Mouse (Mus musculus) left cerebral cortex, postnatal 4 days (tissue): Measurements from ENCODE around the gene Vps37b. TPM values are rescaled to one million over a fixed set of nuclear protein-coding genes. Genes with fewer than 3 reads are reported as not detected.
"Not testable (repeated sequence)": the region's sequence is repeated elsewhere in the genome, so short reads cannot be mapped to it uniquely, and the experiment has no call there.

Experiments
- DNase-seq: peaks from one replicate; pipeline ENCODE4 v3.0.0-alpha.2; 2022
- intact Hi-C: fragments of 180-260 bp; cut with DNase I; formaldehyde crosslinking; loops from one replicate; pipeline ENCODE4 v1.15.1; 2025
- total RNA-seq, 2 experiments: library from RNA; stranded (reverse); gene quantifications; 2 replicates each; pipeline ENCODE4 v1.2.3; 2021

Gene Vps37b
- 10 to 100 TPM; 46.2 to 49.9 TPM for total RNA-seq

- intact Hi-C loops, result no loop called here
- peak; percentile 95 for DNase-seq
These were observed at the start of gene Vps37b for GRCm38 (mm10) chr5:124032001-124032508. Gene Vps37b, minus strand, starts transcription at chr5:124032270.

DNA sequence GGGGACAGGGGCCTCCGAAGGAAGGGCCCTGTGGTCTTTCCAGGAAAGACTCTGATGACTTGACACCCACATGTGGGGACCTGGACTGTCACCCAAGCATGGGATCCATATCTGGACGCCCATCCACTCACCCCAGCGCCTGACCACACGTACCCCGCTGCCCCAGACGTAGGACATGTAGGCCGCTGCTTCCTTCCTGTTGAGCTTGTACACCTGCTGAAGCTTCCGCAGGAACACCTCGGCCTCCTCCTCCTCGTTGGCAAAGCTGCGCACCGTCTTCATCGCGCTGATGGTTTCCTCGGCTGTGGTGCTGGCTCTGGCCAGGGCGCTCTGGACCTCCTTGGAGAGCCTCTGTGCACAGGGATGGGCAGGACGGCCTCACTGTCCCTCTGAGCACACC lies 47.8 kb upstream of the Vps37b start:
- DNase-seq, result no peak
- intact Hi-C loops, result no loop called here

- intact Hi-C loops, result no loop called here
- DNase-seq, result peak; percentile 90
These were observed 46.8 kb upstream of the Vps37b start for GRCm38 (mm10) chr5:124078794-124079416.

DNA sequence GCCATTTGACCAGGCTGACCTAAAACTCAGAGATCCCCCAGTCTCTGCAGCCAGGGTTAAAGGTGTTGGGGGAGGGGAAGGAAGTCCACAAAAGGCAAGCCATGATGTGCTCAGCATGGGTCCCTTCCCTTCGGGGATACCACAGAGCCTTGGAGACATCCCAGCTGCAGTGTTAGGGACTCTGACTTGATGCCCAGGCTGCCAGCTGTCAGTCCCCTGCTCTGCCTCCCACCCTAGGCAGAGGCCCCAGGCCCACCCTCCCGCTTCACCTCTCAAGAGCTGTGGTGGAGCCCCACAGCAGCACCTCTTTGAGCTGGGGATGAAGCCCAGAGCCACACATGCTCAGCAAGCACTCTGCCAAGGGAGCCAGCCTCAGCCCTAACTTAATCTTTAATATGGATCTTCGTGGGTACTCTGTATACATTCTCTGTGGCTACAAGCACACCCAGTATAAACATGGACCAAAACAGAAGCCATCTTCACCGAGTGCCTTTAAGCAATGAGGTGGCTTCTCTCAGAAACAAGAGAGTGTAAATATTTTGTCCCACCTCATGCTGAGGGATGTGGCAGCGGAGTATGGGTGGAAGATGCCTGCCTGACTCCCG lies 45.9 kb upstream of the Vps37b start:
- intact Hi-C loops, result no loop called here
- peak; percentile 45 for DNase-seq

DNA sequence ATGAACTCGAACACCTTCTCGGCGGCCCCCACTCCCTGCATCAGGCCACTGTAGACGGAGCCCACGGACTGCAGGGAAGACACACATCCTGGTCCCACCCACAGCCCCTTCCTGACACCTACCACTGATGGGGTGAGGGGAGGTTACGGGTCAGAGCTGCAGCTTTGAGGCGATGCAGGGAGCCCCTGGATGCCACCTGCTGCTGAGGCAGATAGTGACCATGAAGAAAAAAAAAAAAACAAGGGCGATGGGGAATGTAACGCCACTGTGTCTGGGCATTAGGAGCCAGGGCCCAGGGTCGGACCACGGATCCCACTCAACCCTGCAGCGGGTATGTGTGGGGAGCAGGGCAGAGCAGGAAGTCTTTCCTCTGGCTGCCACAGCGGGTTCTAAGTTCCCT lies 45.2 kb upstream of the Vps37b start:
- intact Hi-C loops, result no loop called here
- DNase-seq, result no peak

DNA sequence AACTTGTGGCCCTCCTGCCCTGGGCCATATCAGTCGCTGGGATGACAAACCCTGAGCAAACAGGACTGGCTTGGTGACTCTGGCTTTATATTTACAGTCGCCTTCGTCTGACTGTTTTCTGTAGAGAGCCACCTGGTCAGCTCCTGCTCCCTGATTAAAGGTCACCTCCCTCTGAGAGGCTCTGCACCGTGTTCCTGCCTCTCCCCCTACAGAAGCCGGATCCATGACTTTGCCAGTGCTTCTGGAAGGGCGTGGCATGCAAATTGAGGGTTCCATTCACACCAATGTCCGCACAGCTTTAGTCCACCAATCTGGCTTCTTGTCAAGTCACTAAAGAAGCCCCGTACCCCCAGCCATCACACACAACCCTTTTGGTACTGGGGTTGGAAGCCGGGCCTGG lies 44.5 kb upstream of the Vps37b start:
- intact Hi-C loops, result no loop called here
- no peak for DNase-seq

DNA sequence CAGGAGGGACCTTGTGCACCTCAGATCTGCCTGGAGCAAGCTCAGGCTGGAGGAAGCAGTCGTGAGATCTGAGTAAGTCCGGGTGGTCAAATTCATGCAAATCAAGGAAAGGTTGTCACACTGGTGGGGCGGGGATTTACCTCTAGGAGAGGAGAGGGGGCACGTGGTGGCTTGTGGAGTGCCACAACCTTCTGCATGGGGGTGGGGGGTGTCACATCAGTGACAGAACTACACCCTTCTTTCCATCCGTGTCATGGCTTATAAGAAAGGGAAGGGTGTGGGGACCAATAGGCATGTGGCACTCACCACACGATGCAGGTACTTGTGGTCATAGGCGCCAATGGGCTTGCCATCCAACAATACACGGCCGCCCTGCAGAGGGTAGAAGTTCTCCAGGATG lies 43.6 kb upstream of the Vps37b start:
- intact Hi-C loops, result no loop called here

DNA sequence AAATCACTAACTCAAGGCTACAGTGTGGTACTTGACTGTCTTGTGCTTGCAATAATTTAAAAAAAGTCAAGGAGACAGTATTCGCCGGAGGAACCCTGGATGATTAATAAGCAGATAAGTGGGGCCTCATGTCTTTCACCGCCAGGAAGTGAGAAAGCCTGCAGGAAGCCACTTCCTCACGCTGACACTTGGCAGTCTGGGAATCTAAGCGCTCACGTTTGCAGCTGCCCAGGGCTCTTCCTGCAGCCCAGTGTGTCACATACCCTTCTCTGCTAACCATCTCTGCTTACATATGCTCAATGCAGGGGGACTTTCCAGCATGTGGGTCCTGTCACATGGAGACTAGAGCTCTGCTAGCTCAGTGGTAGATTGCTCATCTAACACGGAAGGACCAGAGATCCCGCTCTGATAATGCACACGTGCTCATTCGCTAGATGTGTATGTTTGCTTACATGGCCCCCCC lies 42.8 kb upstream of the Vps37b start:
- no peak for DNase-seq
- intact Hi-C loops, result no loop called here

More for the DNA sequence above, 43.6 kb upstream of the Vps37b start:
- no peak for DNase-seq

GRCm38 (mm10) chr5:124073682-124074081 lies 41.6 kb upstream of the Vps37b start:
- intact Hi-C loops, result no loop called here
- peak; percentile 56 for DNase-seq

GRCm38 (mm10) chr5:124069657-124070056 lies 37.6 kb upstream of the Vps37b start:
- no peak for DNase-seq
- intact Hi-C loops, result no loop called here

GRCm38 (mm10) chr5:124062037-124062824 lies 30.2 kb upstream of the Vps37b start:
- intact Hi-C loops, result no loop called here
- peak; percentile 85 for DNase-seq

- intact Hi-C loops, result no loop called here
- DNase-seq, result no peak
These were observed 27.6 kb upstream of the Vps37b start for GRCm38 (mm10) chr5:124059677-124060076.

DNA sequence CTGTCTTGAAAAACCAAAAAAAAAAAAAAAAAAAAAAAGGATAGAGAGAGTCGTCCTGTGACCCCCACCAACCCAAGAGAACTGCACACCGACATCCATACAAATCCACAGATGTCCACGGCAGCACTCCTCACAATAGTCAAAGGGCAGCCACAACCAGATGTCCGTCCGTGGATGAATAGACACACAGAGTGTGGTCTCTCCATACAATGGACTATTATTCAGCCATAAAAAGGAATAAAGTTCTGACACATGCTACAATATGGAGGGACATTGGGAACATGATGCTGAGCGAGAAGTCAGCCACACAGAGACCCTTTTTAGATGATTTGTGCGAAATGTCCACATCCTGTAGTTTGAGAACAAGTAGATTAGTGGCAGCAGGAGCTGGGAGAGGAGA lies 26.7 kb upstream of the Vps37b start:
- intact Hi-C loops, result no loop called here
- DNase-seq, result no peak

DNA sequence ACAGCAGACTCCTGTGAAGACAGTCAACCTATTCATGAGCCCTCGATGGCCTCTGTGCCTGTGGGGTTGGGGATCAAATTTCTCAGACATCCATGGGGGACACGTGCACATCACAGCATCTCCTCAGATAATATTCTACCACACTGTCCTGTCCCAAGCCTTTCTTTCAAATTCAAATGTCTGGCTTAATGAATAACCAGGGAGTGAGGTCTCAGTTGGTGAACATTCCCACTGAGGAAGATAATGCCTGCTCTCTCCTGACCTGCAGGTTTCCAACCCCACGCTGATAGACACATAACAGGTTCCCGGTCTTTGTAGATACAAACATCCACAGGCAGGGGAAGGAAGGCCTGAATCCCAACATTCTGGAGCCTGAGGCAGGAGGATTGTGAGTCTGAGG lies 24.9 kb upstream of the Vps37b start:
- intact Hi-C loops, result no loop called here
- no peak for DNase-seq

- DNase-seq, result no peak
- intact Hi-C loops, result no loop called here
These were observed 24.1 kb upstream of the Vps37b start for GRCm38 (mm10) chr5:124056219-124056618.

DNA sequence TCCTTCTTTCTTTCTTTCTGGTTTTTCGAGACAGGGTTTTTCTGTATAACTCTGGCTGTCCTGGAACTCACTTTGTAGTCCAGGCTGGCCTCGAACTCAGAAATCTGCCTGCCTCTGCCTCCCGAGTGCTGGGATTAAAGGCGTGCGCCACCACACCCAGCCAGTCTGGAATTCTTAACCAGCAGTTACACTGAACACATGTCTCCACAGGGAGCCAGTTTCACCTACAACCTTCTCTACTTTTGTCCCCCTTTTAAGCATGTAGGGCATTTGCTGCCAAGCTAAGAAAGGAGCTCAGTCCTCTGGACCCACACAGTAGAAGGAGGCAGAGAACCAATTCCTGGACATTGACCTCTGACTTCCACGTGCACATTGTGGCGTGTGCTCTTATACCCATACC lies 20.6 kb upstream of the Vps37b start:
- intact Hi-C loops, DNase-seq: not testable (repeated sequence)

- intact Hi-C loops, result no loop called here
These were observed 19.9 kb upstream of the Vps37b start for GRCm38 (mm10) chr5:124051899-124052491.

GRCm38 (mm10) chr5:124050095-124051050 lies 18.3 kb upstream of the Vps37b start:
- DNase-seq, result no peak
- intact Hi-C loops, result no loop called here

More at GRCm38 (mm10) chr5:124051899-124052491, 19.9 kb upstream of the Vps37b start:
- DNase-seq, result no peak

- intact Hi-C loops, result no loop called here
These were observed 17.4 kb upstream of the Vps37b start for GRCm38 (mm10) chr5:124049249-124050045.

More at GRCm38 (mm10) chr5:124049249-124050045, 17.4 kb upstream of the Vps37b start:
- no peak for DNase-seq
